Mouse (Mus musculus): ENCODE results near the gene Dmac1. TPM values are rescaled to one million over a fixed set of nuclear protein-coding genes. Genes with fewer than 3 reads are reported as not detected.
A peak's percentile ranks its signal among the peaks of the same experiment; 100 is the strongest.
"Not testable (repeated sequence)": the region's sequence is repeated elsewhere in the genome, so short reads cannot be mapped to it uniquely, and the experiment has no call there.

Dmac1 gene
- polyA plus RNA-seq, 1 experiment: 6.4 TPM

DNA sequence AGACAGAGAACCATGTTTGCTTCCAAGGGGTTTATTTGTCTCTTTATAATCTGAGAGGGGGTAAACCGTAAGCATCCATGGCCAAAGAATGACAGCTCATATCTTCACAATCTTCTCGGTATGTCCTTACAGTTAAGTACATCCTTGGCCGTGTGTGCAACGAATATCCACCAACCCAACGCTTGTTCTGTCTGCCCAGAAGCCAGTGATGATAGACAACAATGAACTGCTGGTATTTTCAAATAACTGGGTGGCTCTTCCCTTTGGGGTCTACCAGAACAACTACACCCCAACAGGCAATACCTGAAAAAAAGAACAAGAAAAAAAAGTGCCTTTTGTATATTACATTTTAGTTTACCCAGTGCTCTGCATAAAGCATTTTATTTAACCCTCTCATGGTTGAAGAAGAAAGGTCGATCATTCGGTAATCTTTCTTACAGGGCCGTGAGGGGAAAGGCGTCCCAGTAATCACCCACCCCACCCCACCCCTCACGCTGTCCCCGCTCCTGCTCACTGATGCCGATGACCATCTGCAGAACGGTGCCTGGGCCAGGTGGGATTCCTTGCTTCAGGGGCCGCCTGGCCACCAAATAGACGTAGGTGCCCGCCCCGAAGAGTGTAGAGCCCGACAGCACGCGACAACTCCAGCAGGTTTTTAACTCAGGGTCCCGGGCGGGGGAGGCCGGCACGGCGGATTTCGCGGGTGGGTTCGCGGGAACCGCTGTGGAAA lies 473 bp downstream of the Dmac1 start:
- TF ChIP-seq TAL1 (IDR thresholded peaks at IDR 0.05; ENCODE audit: low read length) (no peak), GATA1 (IDR thresholded peaks at IDR 0.05; ENCODE audit: low read length) (no peak)
- Histone ChIP-seq H3K27me3 (ENCODE audit: control insufficient read depth) (no peaks in the 10 kb centered on the region), H3K4me1 (ENCODE audit: control insufficient read depth) (peaks cover 15% of the 10 kb centered on the region), H3K9me3 (ENCODE audit: control insufficient read depth, low read length) (no peaks in the 10 kb centered on the region), H3K4me3 (replicated peaks) (peak overlapping the region; percentile 93), H3K36me3 (ENCODE audit: control insufficient read depth) (peaks cover 8% of the 10 kb centered on the region)

DNA sequence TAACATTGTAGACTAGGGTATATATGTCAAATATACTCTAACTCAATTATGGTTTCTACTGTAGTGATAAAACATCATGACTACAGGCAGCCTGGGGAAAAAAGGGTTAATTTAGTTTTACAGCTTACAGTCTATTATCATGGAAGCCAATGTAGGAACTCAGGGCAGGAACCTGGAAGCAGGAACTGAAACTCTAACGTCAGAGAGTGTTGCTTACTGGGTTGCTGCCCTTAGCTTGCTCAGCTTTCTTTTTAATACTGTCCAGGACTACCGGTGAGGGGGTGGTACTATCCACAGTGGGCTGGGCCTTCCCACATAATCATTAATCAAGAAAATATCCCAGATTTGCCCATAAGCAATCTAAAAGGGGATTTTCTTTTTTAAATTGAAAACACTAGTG lies 2.4 kb downstream of the Dmac1 start:
- Histone ChIP-seq H3K36me3 (ENCODE audit: control insufficient read depth) (peaks cover 11% of the 10 kb centered on the region), H3K9me3 (ENCODE audit: control insufficient read depth, low read length) (no peaks in the 10 kb centered on the region), H3K4me1 (ENCODE audit: control insufficient read depth) (peaks cover 15% of the 10 kb centered on the region), H3K4me3 (replicated peaks) (no peak overlapping the region), H3K27me3 (ENCODE audit: control insufficient read depth) (no peaks in the 10 kb centered on the region)
- TF ChIP-seq TAL1 (IDR thresholded peaks at IDR 0.05; ENCODE audit: low read length) (no peak), GATA1 (IDR thresholded peaks at IDR 0.05; ENCODE audit: low read length) (no peak)

DNA sequence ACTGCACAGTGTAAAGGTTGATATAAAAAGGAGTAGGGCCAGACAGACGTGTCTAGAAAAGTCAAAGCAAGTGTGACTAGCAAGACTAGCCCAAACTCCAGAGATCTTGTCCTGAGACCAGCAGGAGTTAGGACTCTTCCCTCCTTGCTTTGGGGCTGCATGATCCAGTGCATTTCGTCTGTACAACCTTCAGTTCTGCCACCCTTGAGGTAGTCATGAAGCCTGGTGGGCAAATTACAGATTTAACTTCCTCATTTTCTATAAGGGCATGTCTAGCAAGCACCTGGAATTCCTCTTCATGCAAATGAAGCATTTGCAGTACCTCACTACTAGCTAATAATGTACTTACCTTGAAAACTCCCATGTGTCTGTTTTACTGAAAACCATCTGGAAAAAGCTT lies 10.2 kb downstream of the Dmac1 start:
- H3K4me1 ChIP-seq (ENCODE audit: control insufficient read depth): peaks cover 1% of the 10 kb centered on the region; the same call in 1 of the 2 replicates
- TF ChIP-seq TAL1 (IDR thresholded peaks at IDR 0.05; ENCODE audit: low read length): no peak
- TF ChIP-seq GATA1 (IDR thresholded peaks at IDR 0.05; ENCODE audit: low read length): no peak
- no peaks in the 10 kb centered on the region for H3K9me3 ChIP-seq (ENCODE audit: control insufficient read depth, low read length)
- H3K36me3 ChIP-seq (ENCODE audit: control insufficient read depth): peaks cover 3% of the 10 kb centered on the region; the same call in 1 of the 2 replicates
- H3K27me3 ChIP-seq (ENCODE audit: control insufficient read depth): no peaks in the 10 kb centered on the region
- no peak overlapping the region for H3K4me3 ChIP-seq (replicated peaks)

DNA sequence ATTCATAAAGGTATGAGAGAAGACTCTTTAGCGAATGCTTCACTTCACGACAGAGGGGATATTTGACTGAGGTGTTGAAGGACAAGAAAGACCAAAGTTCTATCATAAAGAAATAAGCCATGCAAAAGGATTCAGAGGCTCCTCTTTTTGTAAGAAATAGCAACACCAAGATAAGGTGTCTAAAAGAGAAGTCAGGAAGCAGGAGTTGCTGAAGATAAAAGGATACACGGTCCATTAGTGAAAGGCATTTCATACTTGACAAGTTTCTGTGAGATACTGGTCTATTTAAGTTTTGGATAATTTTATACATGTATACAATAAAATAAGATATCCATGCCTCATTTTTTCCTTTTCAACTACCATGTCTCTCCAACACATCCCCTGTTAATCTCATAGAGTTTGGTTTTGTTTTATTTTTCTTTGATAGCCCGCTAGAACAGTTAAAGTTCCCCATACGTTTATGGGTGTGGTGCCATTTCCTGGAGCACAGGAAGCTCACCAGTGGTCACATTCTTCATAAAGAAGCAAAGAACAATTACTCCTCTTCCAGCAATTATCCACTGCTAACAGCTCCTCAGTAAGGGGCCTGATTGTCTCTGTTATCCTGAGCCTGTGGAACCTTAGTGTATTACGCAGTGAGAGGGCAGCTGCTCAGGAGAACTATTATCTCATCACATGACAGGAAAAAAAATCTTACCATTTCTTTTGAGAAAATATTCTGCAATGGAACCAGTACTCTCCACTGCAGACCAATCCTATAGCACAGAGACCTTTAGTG lies 11.1 kb downstream of the Dmac1 start:
- TF ChIP-seq TAL1 (IDR thresholded peaks at IDR 0.05; ENCODE audit: low read length) (no peak), GATA1 (IDR thresholded peaks at IDR 0.05; ENCODE audit: low read length) (no peak)
- H3K4me3 ChIP-seq (replicated peaks): no peak overlapping the region

GRCm38 (mm10) chr4:75264219-75264618 lies 13.9 kb downstream of the Dmac1 start:
- Histone ChIP-seq H3K4me3 (replicated peaks) (no peak overlapping the region), H3K4me1 (ENCODE audit: control insufficient read depth) (peaks cover 1% of the 10 kb centered on the region; the same call in 1 of the 2 replicates), H3K9me3 (ENCODE audit: control insufficient read depth, low read length) (no peaks in the 10 kb centered on the region), H3K36me3 (ENCODE audit: control insufficient read depth) (no peaks in the 10 kb centered on the region), H3K27me3 (ENCODE audit: control insufficient read depth) (no peaks in the 10 kb centered on the region)
- TF ChIP-seq GATA1 (IDR thresholded peaks at IDR 0.05; ENCODE audit: low read length): no peak
- no peak for TF ChIP-seq TAL1 (IDR thresholded peaks at IDR 0.05; ENCODE audit: low read length)

More for the DNA sequence above, 11.1 kb downstream of the Dmac1 start:
- Histone ChIP-seq H3K36me3 (ENCODE audit: control insufficient read depth) (no peaks in the 10 kb centered on the region), H3K9me3 (ENCODE audit: control insufficient read depth, low read length) (no peaks in the 10 kb centered on the region), H3K4me1 (ENCODE audit: control insufficient read depth) (peaks cover 1% of the 10 kb centered on the region; the same call in 1 of the 2 replicates), H3K27me3 (ENCODE audit: control insufficient read depth) (no peaks in the 10 kb centered on the region)

DNA sequence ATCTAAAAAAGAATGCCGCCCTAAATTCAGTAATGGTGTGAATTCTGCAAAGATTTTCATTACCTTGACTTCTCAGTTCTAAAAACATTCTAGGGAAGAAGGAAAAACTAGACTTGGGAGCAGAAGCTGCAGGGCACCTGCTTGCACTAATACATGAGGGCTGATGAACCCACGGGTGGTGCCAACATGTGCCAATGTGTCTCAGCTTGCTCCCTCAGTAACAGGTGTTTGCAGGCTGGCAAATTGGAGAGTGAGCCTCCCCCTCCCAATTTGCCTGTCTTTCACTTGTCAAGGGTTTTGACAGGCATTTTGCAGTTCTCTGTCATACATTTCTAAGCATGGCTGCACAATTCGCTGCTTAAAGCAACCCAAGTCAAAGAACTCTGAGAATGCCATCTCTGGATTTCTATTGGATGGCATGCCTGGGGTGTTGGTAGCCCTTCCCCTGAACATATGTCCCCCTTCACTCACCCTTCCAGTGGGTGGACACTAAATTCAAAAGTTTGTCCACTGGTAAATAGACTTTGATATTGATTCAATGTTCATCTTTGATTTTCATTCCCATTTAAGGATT lies 14.5 kb downstream of the Dmac1 start:
- Histone ChIP-seq H3K36me3 (ENCODE audit: control insufficient read depth) (no peaks in the 10 kb centered on the region), H3K4me3 (replicated peaks) (no peak overlapping the region), H3K9me3 (ENCODE audit: control insufficient read depth, low read length) (no peaks in the 10 kb centered on the region), H3K27me3 (ENCODE audit: control insufficient read depth) (no peaks in the 10 kb centered on the region), H3K4me1 (ENCODE audit: control insufficient read depth) (peaks cover 1% of the 10 kb centered on the region; the same call in 1 of the 2 replicates)
- TF ChIP-seq TAL1 (IDR thresholded peaks at IDR 0.05; ENCODE audit: low read length) (no peak), GATA1 (IDR thresholded peaks at IDR 0.05; ENCODE audit: low read length) (no peak)

- peaks cover 1% of the 10 kb centered on the region; the same call in 1 of the 2 replicates for H3K4me1 ChIP-seq (ENCODE audit: control insufficient read depth)
- H3K4me3 ChIP-seq (replicated peaks): no peak overlapping the region
- TF ChIP-seq TAL1 (IDR thresholded peaks at IDR 0.05; ENCODE audit: low read length): no peak
- TF ChIP-seq GATA1 (IDR thresholded peaks at IDR 0.05; ENCODE audit: low read length): no peak
- H3K27me3 ChIP-seq (ENCODE audit: control insufficient read depth): no peaks in the 10 kb centered on the region
- no peaks in the 10 kb centered on the region for H3K36me3 ChIP-seq (ENCODE audit: control insufficient read depth)
- H3K9me3 ChIP-seq (ENCODE audit: control insufficient read depth, low read length): no peaks in the 10 kb centered on the region
Measured at GRCm38 (mm10) chr4:75262423-75262822, 15.7 kb downstream of the Dmac1 start.

DNA sequence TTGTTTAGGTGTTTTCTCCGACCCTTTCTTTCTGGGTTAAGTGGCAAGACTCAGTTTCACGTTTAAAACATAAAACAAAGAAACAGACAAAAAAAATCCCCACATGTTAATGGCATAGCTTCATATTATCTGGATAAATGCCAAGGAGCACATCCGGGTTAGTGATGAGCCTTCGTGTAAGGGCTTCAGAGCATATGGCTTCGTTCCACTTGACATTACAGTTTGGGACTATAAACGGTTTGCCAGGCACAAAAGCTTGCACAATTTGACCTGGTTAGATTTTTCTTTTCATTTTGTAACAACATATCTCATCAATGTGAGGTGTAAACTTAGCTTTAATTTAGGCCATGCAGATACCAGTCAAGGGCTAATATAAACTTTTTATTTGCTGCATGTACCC lies 17.9 kb downstream of the Dmac1 start:
- Histone ChIP-seq H3K27me3 (ENCODE audit: control insufficient read depth) (no peaks in the 10 kb centered on the region), H3K4me1 (ENCODE audit: control insufficient read depth) (no peaks in the 10 kb centered on the region), H3K9me3 (ENCODE audit: control insufficient read depth, low read length) (no peaks in the 10 kb centered on the region), H3K4me3 (replicated peaks) (no peak overlapping the region), H3K36me3 (ENCODE audit: control insufficient read depth) (no peaks in the 10 kb centered on the region)
- no peak for TF ChIP-seq TAL1 (IDR thresholded peaks at IDR 0.05; ENCODE audit: low read length)
- no peak for TF ChIP-seq GATA1 (IDR thresholded peaks at IDR 0.05; ENCODE audit: low read length)

DNA sequence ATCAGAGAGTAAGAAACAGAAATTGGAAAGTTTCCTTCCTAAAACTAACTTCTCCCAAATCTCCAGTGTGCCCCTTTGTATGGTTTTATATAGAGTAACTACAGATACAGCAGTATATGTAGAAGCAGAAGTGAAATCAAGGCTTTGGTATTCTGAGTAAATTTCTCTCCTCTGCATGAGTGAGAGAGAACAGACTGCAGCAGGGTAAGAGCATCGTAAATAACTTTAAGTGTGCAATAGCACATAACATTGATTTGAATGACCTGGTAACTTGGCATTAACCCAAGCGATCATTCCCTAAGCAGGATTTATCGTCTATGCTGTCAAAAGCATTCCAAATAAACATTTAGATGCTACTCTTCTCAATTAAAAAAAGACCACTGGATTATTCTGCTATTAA lies 18.7 kb downstream of the Dmac1 start:
- Histone ChIP-seq H3K9me3 (ENCODE audit: control insufficient read depth, low read length) (no peaks in the 10 kb centered on the region), H3K4me3 (replicated peaks) (no peak overlapping the region), H3K36me3 (ENCODE audit: control insufficient read depth) (no peaks in the 10 kb centered on the region), H3K27me3 (ENCODE audit: control insufficient read depth) (no peaks in the 10 kb centered on the region), H3K4me1 (ENCODE audit: control insufficient read depth) (no peaks in the 10 kb centered on the region)
- no peak for TF ChIP-seq GATA1 (IDR thresholded peaks at IDR 0.05; ENCODE audit: low read length)
- TF ChIP-seq TAL1 (IDR thresholded peaks at IDR 0.05; ENCODE audit: low read length): no peak

DNA sequence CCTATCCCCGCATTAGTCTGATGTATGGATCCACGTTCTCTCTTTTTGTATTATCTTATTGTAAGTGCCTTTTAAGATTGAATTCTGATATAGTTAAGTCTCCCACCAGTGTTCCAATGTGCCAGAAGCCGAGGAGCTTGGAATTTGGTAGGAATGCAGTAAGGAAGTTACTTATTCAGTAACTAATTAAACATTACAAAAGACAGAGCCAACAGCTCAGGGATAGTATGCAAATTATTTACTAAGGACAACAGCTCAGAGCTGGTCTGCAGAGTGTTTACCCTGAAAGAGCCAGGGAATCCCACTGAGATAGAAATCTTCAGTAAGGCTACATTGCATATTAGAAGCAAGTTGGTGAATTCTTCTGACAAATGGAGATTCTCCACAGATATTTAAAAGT lies 43.5 kb downstream of the Dmac1 start:
- H3K27me3 ChIP-seq (ENCODE audit: control insufficient read depth); H3K4me1 ChIP-seq (ENCODE audit: control insufficient read depth); H3K9me3 ChIP-seq (ENCODE audit: control insufficient read depth, low read length); H3K4me3 ChIP-seq (replicated peaks); H3K36me3 ChIP-seq (ENCODE audit: control insufficient read depth): not testable (repeated sequence)
